Mouse (Mus musculus): ENCODE results near the gene Rgs6. TPM values are rescaled to one million over a fixed set of nuclear protein-coding genes. Genes with fewer than 3 reads are reported as not detected.

The Rgs6 gene
- polyA plus RNA-seq, 1 experiment: 2.9 TPM

- TF ChIP-seq POLR2A (IDR thresholded peaks at IDR 0.05; ENCODE audit: low read depth, low read length) (no peak), CTCF (conservative IDR thresholded peaks at IDR 0.05; ENCODE audit: insufficient read depth, insufficient read length, low read depth, low read length) (no peak)
- 100% methylated on average over 1 of the region's 1 CpGs for WGBS
- H3K27ac ChIP-seq (ENCODE audit: insufficient read depth, low read depth, low read length): no peak overlapping the region
- no peaks in the 10 kb centered on the region for H3K27me3 ChIP-seq (replicated peaks; ENCODE audit: control insufficient read depth, insufficient read depth, low read length)
- H3K4me1 ChIP-seq (ENCODE audit: control insufficient read depth, insufficient read depth, low read length): no peaks in the 10 kb centered on the region
- DNase-seq: no peak
- no peaks in the 10 kb centered on the region for H3K36me3 ChIP-seq (ENCODE audit: control insufficient read depth, insufficient read depth, low read length)
- H3K4me3 ChIP-seq (ENCODE audit: insufficient read depth, low read depth, low read length): no peak overlapping the region
Observed at GRCm38 (mm10) chr12:82838544-82838943, 250.5 kb downstream of the Rgs6 start.

GRCm38 (mm10) chr12:82841566-82841965 is 253.5 kb downstream of the Rgs6 start:
- no peaks in the 10 kb centered on the region for H3K36me3 ChIP-seq (ENCODE audit: control insufficient read depth, insufficient read depth, low read length)
- H3K27ac ChIP-seq (ENCODE audit: insufficient read depth, low read depth, low read length): no peak overlapping the region
- no peak overlapping the region for H3K4me3 ChIP-seq (ENCODE audit: insufficient read depth, low read depth, low read length)
- H3K27me3 ChIP-seq (replicated peaks; ENCODE audit: control insufficient read depth, insufficient read depth, low read length): no peaks in the 10 kb centered on the region
- peak; percentile 35 for DNase-seq
- WGBS: 52% methylated on average over 6 of the region's 6 CpGs
- no peaks in the 10 kb centered on the region for H3K4me1 ChIP-seq (ENCODE audit: control insufficient read depth, insufficient read depth, low read length)
- no peak for TF ChIP-seq CTCF (conservative IDR thresholded peaks at IDR 0.05; ENCODE audit: insufficient read depth, insufficient read length, low read depth, low read length)
- TF ChIP-seq POLR2A (IDR thresholded peaks at IDR 0.05; ENCODE audit: low read depth, low read length): no peak

- TF ChIP-seq POLR2A (IDR thresholded peaks at IDR 0.05; ENCODE audit: low read depth, low read length): no peak
- TF ChIP-seq CTCF (conservative IDR thresholded peaks at IDR 0.05; ENCODE audit: insufficient read depth, insufficient read length, low read depth, low read length): no peak
- H3K27me3 ChIP-seq (replicated peaks; ENCODE audit: control insufficient read depth, insufficient read depth, low read length): no peaks in the 10 kb centered on the region
- no peak overlapping the region for H3K27ac ChIP-seq (ENCODE audit: insufficient read depth, low read depth, low read length)
- WGBS: 88% methylated on average over 3 of the region's 3 CpGs
- no peaks in the 10 kb centered on the region for H3K4me1 ChIP-seq (ENCODE audit: control insufficient read depth, insufficient read depth, low read length)
- no peak overlapping the region for H3K4me3 ChIP-seq (ENCODE audit: insufficient read depth, low read depth, low read length)
- no peaks in the 10 kb centered on the region for H3K36me3 ChIP-seq (ENCODE audit: control insufficient read depth, insufficient read depth, low read length)
- no peak for DNase-seq
Observed at GRCm38 (mm10) chr12:82848304-82848872, 260.3 kb downstream of the Rgs6 start.

GRCm38 (mm10) chr12:82854902-82855301 is 266.8 kb downstream of the Rgs6 start:
- H3K27ac ChIP-seq (ENCODE audit: insufficient read depth, low read depth, low read length): no peak overlapping the region
- H3K4me3 ChIP-seq (ENCODE audit: insufficient read depth, low read depth, low read length): no peak overlapping the region
- TF ChIP-seq CTCF (conservative IDR thresholded peaks at IDR 0.05; ENCODE audit: insufficient read depth, insufficient read length, low read depth, low read length): no peak
- TF ChIP-seq POLR2A (IDR thresholded peaks at IDR 0.05; ENCODE audit: low read depth, low read length): no peak
- no peak for DNase-seq
- H3K4me1 ChIP-seq (ENCODE audit: control insufficient read depth, insufficient read depth, low read length): no peaks in the 10 kb centered on the region
- no peaks in the 10 kb centered on the region for H3K27me3 ChIP-seq (replicated peaks; ENCODE audit: control insufficient read depth, insufficient read depth, low read length)
- H3K36me3 ChIP-seq (ENCODE audit: control insufficient read depth, insufficient read depth, low read length): no peaks in the 10 kb centered on the region
- 91% methylated on average over 5 of the region's 5 CpGs for WGBS

GRCm38 (mm10) chr12:82855333-82856107 is 267.4 kb downstream of the Rgs6 start:
- H3K36me3 ChIP-seq (ENCODE audit: control insufficient read depth, insufficient read depth, low read length): no peaks in the 10 kb centered on the region
- TF ChIP-seq POLR2A (IDR thresholded peaks at IDR 0.05; ENCODE audit: low read depth, low read length) (no peak), CTCF (conservative IDR thresholded peaks at IDR 0.05; ENCODE audit: insufficient read depth, insufficient read length, low read depth, low read length) (no peak)
- H3K4me3 ChIP-seq (ENCODE audit: insufficient read depth, low read depth, low read length): no peak overlapping the region
- 53% methylated on average over 4 of the region's 4 CpGs for WGBS
- no peaks in the 10 kb centered on the region for H3K27me3 ChIP-seq (replicated peaks; ENCODE audit: control insufficient read depth, insufficient read depth, low read length)
- no peak overlapping the region for H3K27ac ChIP-seq (ENCODE audit: insufficient read depth, low read depth, low read length)
- peak; percentile 32 for DNase-seq
- H3K4me1 ChIP-seq (ENCODE audit: control insufficient read depth, insufficient read depth, low read length): no peaks in the 10 kb centered on the region

GRCm38 (mm10) chr12:82865686-82866085 is 277.6 kb downstream of the Rgs6 start:
- DNase-seq: no peak
- H3K36me3 ChIP-seq (ENCODE audit: control insufficient read depth, insufficient read depth, low read length): no peaks in the 10 kb centered on the region
- no peaks in the 10 kb centered on the region for H3K27me3 ChIP-seq (replicated peaks; ENCODE audit: control insufficient read depth, insufficient read depth, low read length)
- 68% methylated on average over 2 of the region's 2 CpGs for WGBS
- no peak for TF ChIP-seq POLR2A (IDR thresholded peaks at IDR 0.05; ENCODE audit: low read depth, low read length)
- TF ChIP-seq CTCF (conservative IDR thresholded peaks at IDR 0.05; ENCODE audit: insufficient read depth, insufficient read length, low read depth, low read length): no peak
- H3K4me3 ChIP-seq (ENCODE audit: insufficient read depth, low read depth, low read length): no peak overlapping the region
- H3K27ac ChIP-seq (ENCODE audit: insufficient read depth, low read depth, low read length): no peak overlapping the region
- no peaks in the 10 kb centered on the region for H3K4me1 ChIP-seq (ENCODE audit: control insufficient read depth, insufficient read depth, low read length)

GRCm38 (mm10) chr12:82880711-82881110 is 292.6 kb downstream of the Rgs6 start:
- no peak overlapping the region for H3K27ac ChIP-seq (ENCODE audit: insufficient read depth, low read depth, low read length)
- H3K4me1 ChIP-seq (ENCODE audit: control insufficient read depth, insufficient read depth, low read length): no peaks in the 10 kb centered on the region
- no peaks in the 10 kb centered on the region for H3K27me3 ChIP-seq (replicated peaks; ENCODE audit: control insufficient read depth, insufficient read depth, low read length)
- no peaks in the 10 kb centered on the region for H3K36me3 ChIP-seq (ENCODE audit: control insufficient read depth, insufficient read depth, low read length)
- WGBS: 53% methylated on average over 5 of the region's 5 CpGs
- TF ChIP-seq CTCF (conservative IDR thresholded peaks at IDR 0.05; ENCODE audit: insufficient read depth, insufficient read length, low read depth, low read length): no peak
- no peak for TF ChIP-seq POLR2A (IDR thresholded peaks at IDR 0.05; ENCODE audit: low read depth, low read length)
- DNase-seq: no peak
- no peak overlapping the region for H3K4me3 ChIP-seq (ENCODE audit: insufficient read depth, low read depth, low read length)

Measured in kidney, adult 2 months (tissue).